Comparison of ENCODE assay signal across 8 mouse cellular contexts in genomic region chr4:62695523-62695922, GRCm38 (mm10).
DNase-seq lines count a peak whose midpoint lies in the region; ATAC-seq and TF ChIP-seq lines count a peak whose summit lies in the region.

No protein-coding gene starts in this region.

- no peak overlapping the region for H3K27ac ChIP-seq in cerebellum, adult 2 months (ENCODE audit: insufficient read depth, low read length)
- H3K27ac ChIP-seq in spleen, adult 2 months (ENCODE audit: insufficient read depth, low read length) = peak overlapping the region; percentile 18; the same call in 1 of the 2 replicates
- no peak overlapping the region; the same call in 1 of the 2 replicates for H3K27ac ChIP-seq in midbrain, embryonic 16.5 days (ENCODE audit: low read length)

- no peaks in the 10 kb centered on the region for H3K9me3 ChIP-seq in midbrain, embryonic 16.5 days (replicated peaks; ENCODE audit: control insufficient read depth, low read length, poor library complexity, severe bottlenecking)

- H3K4me2 ChIP-seq in midbrain, embryonic 16.5 days (ENCODE audit: low read length) = no peak overlapping the region

- no peak overlapping the region for H3K4me3 ChIP-seq in cerebellum, adult 2 months (replicated peaks; ENCODE audit: insufficient read depth, low read depth, low read length)
- H3K4me3 ChIP-seq in spleen, adult 2 months (ENCODE audit: extremely low read depth, insufficient read depth, insufficient read length) = no peak overlapping the region
- no peak overlapping the region for H3K4me3 ChIP-seq in midbrain, embryonic 16.5 days (ENCODE audit: low read depth, low read length)

- DNase-seq in cerebellum, adult 11-12 months = peak; percentile 56
- no peak for DNase-seq in cerebellum, adult 2 months
- DNase-seq in spleen, adult 2 months (ENCODE audit: low read depth in 1 of 2, low spot score in 2 of 2) = no peak
- no peak for DNase-seq in spleen, postnatal 14 days (ENCODE audit: low spot score in 2 of 2)
- DNase-seq in gastrocnemius, postnatal 36 days = no peak
- DNase-seq in spleen, postnatal 36 days (ENCODE audit: low spot score in 2 of 2) = no peak

- H3K9ac ChIP-seq in midbrain, embryonic 16.5 days (ENCODE audit: low read depth, low read length) = no peak overlapping the region

- intact Hi-C loops in gastrocnemius, postnatal 36 days (cut with DNase I) = no loop called here

- no peaks in the 10 kb centered on the region for H3K27me3 ChIP-seq in cerebellum, adult 2 months (ENCODE audit: control insufficient read depth, insufficient read depth, low read length)
- H3K27me3 ChIP-seq in spleen, adult 2 months (ENCODE audit: control insufficient read depth, insufficient read depth, low read length) = no peaks in the 10 kb centered on the region
- H3K27me3 ChIP-seq in midbrain, embryonic 16.5 days (ENCODE audit: control insufficient read depth, insufficient read depth, low read depth, low read length) = no peaks in the 10 kb centered on the region

- ATAC-seq in inflammation-experienced regulatory T-cells, adult 6 months = peak; percentile 9
- peak; percentile 3; the same call in 1 of the 2 replicates for ATAC-seq in midbrain, embryonic 16.5 days

- no peak for TF ChIP-seq CTCF in cerebellum, adult 2 months (IDR thresholded peaks at IDR 0.05; ENCODE audit: borderline replicate concordance, insufficient read depth, low read depth, low read length)
- no peak for TF ChIP-seq CTCF in spleen, adult 2 months (IDR thresholded peaks at IDR 0.05; ENCODE audit: extremely low read depth, insufficient read depth, insufficient read length, insufficient replicate concordance)

- 45% methylated on average over 8 of the region's 8 CpGs for WGBS in cerebellum, adult 2 months
- WGBS in spleen, adult 2 months = 45% methylated on average over 8 of the region's 8 CpGs
- 69% methylated on average over 8 of the region's 8 CpGs for WGBS in midbrain, embryonic 16.5 days

- H3K36me3 ChIP-seq in spleen, adult 2 months (ENCODE audit: control insufficient read depth, insufficient read depth, low read length) = peaks cover 9% of the 10 kb centered on the region; the same call in 1 of the 2 replicates
- H3K36me3 ChIP-seq in midbrain, embryonic 16.5 days (ENCODE audit: control insufficient read depth, insufficient read depth, low read length) = peaks cover 22% of the 10 kb centered on the region

- H3K4me1 ChIP-seq in cerebellum, adult 2 months (ENCODE audit: control insufficient read depth, insufficient read depth, low read length) = peaks cover 51% of the 10 kb centered on the region
- H3K4me1 ChIP-seq in spleen, adult 2 months (ENCODE audit: control insufficient read depth, insufficient read depth, insufficient read length) = no peaks in the 10 kb centered on the region; the same call in 1 of the 2 replicates
- peaks cover 29% of the 10 kb centered on the region for H3K4me1 ChIP-seq in midbrain, embryonic 16.5 days (ENCODE audit: control insufficient read depth, insufficient read depth, low read length)

- TF ChIP-seq POLR2A in cerebellum, adult 2 months (IDR thresholded peaks at IDR 0.05; ENCODE audit: borderline replicate concordance, insufficient read depth, low read length) = no peak
- TF ChIP-seq POLR2A in spleen, adult 2 months (IDR thresholded peaks at IDR 0.05; ENCODE audit: low read depth, low read length) = no peak
